Mouse (Mus musculus) hindbrain, embryonic 12.5 days (tissue): ENCODE results near the gene Slc1a4. TPM values are rescaled to one million over a fixed set of nuclear protein-coding genes. Genes with fewer than 3 reads are reported as not detected.

ENCODE experiments used
- ATAC-seq: fragments of 200-750 bp; cut with Nextera tagmentation; 2 replicates; pipeline ENCODE4 v1.8.0; 2017; ENCODE audit warnings: moderate TSS enrichment; ENCODE audit not compliant: low FRiP score
- H3K27ac ChIP-seq: fragments of 300-500 bp; sonication (generic); 2 replicates; pipeline ENCODE4 v1.5.1; 2016; ENCODE audit warnings: mild to moderate bottlenecking
- H3K27me3 ChIP-seq: fragments of 300-500 bp; sonication (generic); 2 replicates; pipeline ENCODE4 v1.6.1; 2016; ENCODE audit warnings: mild to moderate bottlenecking
- H3K36me3 ChIP-seq: fragments of 300-500 bp; sonication (generic); 2 replicates; pipeline ENCODE4 v1.6.1; 2016; ENCODE audit warnings: mild to moderate bottlenecking
- H3K4me1 ChIP-seq: fragments of 300-500 bp; sonication (generic); 2 replicates; pipeline ENCODE4 v1.6.1; 2016
- H3K4me2 ChIP-seq: fragments of 300-500 bp; sonication (generic); replicated peaks from 2 replicates; pipeline ENCODE4 v1.6.1; 2016; ENCODE audit warnings: mild to moderate bottlenecking
- H3K4me3 ChIP-seq: fragments of 300-500 bp; sonication (generic); 2 replicates; pipeline ENCODE4 v1.5.1; 2016; ENCODE audit warnings: mild to moderate bottlenecking
- H3K9ac ChIP-seq: fragments of 300-500 bp; sonication (generic); 2 replicates; pipeline ENCODE4 v1.6.1; 2016; ENCODE audit warnings: mild to moderate bottlenecking, moderate library complexity
- H3K9me3 ChIP-seq: fragments of 300-500 bp; sonication (generic); replicated peaks from 2 replicates; pipeline ENCODE4 v1.6.1; 2016; ENCODE audit warnings: mild to moderate bottlenecking
- WGBS: fragments of 180-500 bp; shearing (Covaris S2); methylation state at CpG from one replicate; pipeline ENCODE4 v1.1.7; 2016; 5-methylcytosine and 5-hydroxymethylcytosine counted together
- polyA plus RNA-seq: library from polyadenylated mRNA; unstranded; fragments of >200 nt; fragmentation: Nextera tagmentation; extraction: Ambion mirVana; gene quantifications from 2 replicates; pipeline ENCODE4 v1.2.1, GENCODE M21; 2016

Slc1a4 gene
- polyA plus RNA-seq, 1 experiment from 2014 or later: 25.2 TPM

- Histone ChIP-seq H3K4me3 (no peak overlapping the region), H3K9ac (no peak overlapping the region), H3K9me3 (no peaks in the 10 kb centered on the region), H3K4me2 (no peak overlapping the region), H3K27me3 (no peaks in the 10 kb centered on the region), H3K27ac (no peak overlapping the region), H3K4me1 (no peaks in the 10 kb centered on the region), H3K36me3 (0 out of 2 replicates have a peak, but pooled peaks cover 8% of the 10 kb centered on the region)
- ATAC-seq: no peak
- WGBS: 71% methylated on average over 16 of the region's 16 CpGs
These were observed 13.7 kb downstream of the Slc1a4 start for GRCm38 (mm10) chr11:20318659-20319454.

- H3K9ac ChIP-seq: no peak overlapping the region
- H3K27me3 ChIP-seq: no peaks in the 10 kb centered on the region
- H3K36me3 ChIP-seq: peaks cover 22% of the 10 kb centered on the region; the same call in 1 of the 2 replicates
- no peak overlapping the region for H3K27ac ChIP-seq
- WGBS: 92% methylated on average over 8 of the region's 8 CpGs
- H3K9me3 ChIP-seq: no peaks in the 10 kb centered on the region
- no peak for ATAC-seq
- H3K4me2 ChIP-seq: no peak overlapping the region
- no peak overlapping the region for H3K4me3 ChIP-seq
- no peaks in the 10 kb centered on the region for H3K4me1 ChIP-seq
These were observed 18.9 kb downstream of the Slc1a4 start for GRCm38 (mm10) chr11:20313576-20313975.

- Histone ChIP-seq H3K9ac (no peak overlapping the region), H3K4me1 (no peaks in the 10 kb centered on the region), H3K36me3 (peaks cover 49% of the 10 kb centered on the region), H3K27me3 (no peaks in the 10 kb centered on the region), H3K4me2 (no peak overlapping the region), H3K9me3 (no peaks in the 10 kb centered on the region), H3K27ac (0 out of 2 replicates have a peak overlapping the region, but pooled peaks have one; percentile 17), H3K4me3 (no peak overlapping the region)
- 78% methylated on average over 5 of the region's 5 CpGs for WGBS
- ATAC-seq: no peak
These were observed 23.5 kb downstream of the Slc1a4 start for GRCm38 (mm10) chr11:20309044-20309443.

- ATAC-seq: no peak
- H3K4me2 ChIP-seq: no peak overlapping the region
- H3K9ac ChIP-seq: no peak overlapping the region
- H3K9me3 ChIP-seq: no peaks in the 10 kb centered on the region
- H3K4me1 ChIP-seq: no peaks in the 10 kb centered on the region
- H3K27me3 ChIP-seq: no peaks in the 10 kb centered on the region
- 95% methylated on average over 3 of the region's 3 CpGs for WGBS
- H3K36me3 ChIP-seq: peaks cover 57% of the 10 kb centered on the region
- H3K4me3 ChIP-seq: no peak overlapping the region
- H3K27ac ChIP-seq: no peak overlapping the region
These were observed 25.1 kb downstream of the Slc1a4 start for GRCm38 (mm10) chr11:20307409-20307808.

DNA sequence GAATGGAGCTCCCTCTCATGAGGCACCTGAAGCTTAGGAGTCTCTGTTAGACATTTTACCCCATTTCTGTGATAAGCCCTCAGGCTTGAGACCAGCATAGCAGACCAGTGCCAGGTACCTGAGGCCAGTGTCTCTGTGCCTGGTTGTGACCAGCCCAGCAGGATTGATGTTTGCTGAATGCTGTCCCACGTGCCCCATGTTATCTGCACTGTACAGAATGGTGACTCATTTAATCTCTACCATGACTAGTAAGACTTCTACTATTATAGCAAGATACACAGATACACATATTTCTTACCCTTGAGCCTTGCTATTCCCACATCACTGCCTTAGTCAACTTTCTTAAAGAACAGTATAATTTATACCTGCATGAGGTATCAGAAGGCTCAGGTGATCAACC, 26.9 kb downstream of the Slc1a4 start:
- H3K9me3 ChIP-seq: no peaks in the 10 kb centered on the region
- H3K4me1 ChIP-seq: no peaks in the 10 kb centered on the region
- H3K9ac ChIP-seq: no peak overlapping the region
- 62% methylated on average over 1 of the region's 1 CpGs for WGBS
- H3K4me3 ChIP-seq: no peak overlapping the region
- no peaks in the 10 kb centered on the region for H3K27me3 ChIP-seq
- no peak overlapping the region for H3K4me2 ChIP-seq
- H3K36me3 ChIP-seq: peaks cover 49% of the 10 kb centered on the region
- ATAC-seq: no peak
- no peak overlapping the region for H3K27ac ChIP-seq

GRCm38 (mm10) chr11:20304341-20304740, 28.2 kb downstream of the Slc1a4 start:
- no peak for ATAC-seq
- H3K9ac ChIP-seq: no peak overlapping the region
- 72% methylated on average over 6 of the region's 6 CpGs for WGBS
- no peaks in the 10 kb centered on the region for H3K27me3 ChIP-seq
- H3K27ac ChIP-seq: no peak overlapping the region
- H3K4me2 ChIP-seq: no peak overlapping the region
- H3K9me3 ChIP-seq: no peaks in the 10 kb centered on the region
- peaks cover 49% of the 10 kb centered on the region for H3K36me3 ChIP-seq
- no peak overlapping the region for H3K4me3 ChIP-seq
- no peaks in the 10 kb centered on the region for H3K4me1 ChIP-seq

GRCm38 (mm10) chr11:20301332-20301731, 31.2 kb downstream of the Slc1a4 start:
- Histone ChIP-seq H3K4me3 (no peak overlapping the region), H3K27me3 (no peaks in the 10 kb centered on the region), H3K4me2 (no peak overlapping the region), H3K36me3 (peaks cover 34% of the 10 kb centered on the region), H3K9ac (no peak overlapping the region), H3K9me3 (no peaks in the 10 kb centered on the region), H3K4me1 (no peaks in the 10 kb centered on the region), H3K27ac (no peak overlapping the region)
- WGBS: 84% methylated on average over 4 of the region's 4 CpGs
- ATAC-seq: no peak

DNA sequence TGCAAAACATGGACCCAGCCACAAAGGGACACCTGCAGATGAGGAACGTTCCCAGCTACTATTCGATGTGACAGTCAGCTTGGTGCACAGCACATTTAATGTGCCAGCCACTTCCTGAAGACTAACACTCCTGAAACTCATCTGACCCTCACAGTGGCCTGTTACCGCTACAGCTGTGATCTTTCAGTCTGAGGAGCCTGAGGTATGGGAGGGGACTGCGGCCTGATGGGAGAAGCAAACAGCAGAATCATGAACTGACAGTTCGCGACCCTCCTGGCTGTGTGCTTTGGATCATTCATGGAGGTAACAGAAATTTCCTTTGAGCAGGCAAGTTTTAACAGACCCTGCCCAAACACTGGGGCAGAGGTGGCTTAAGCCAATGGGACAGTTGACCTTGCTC, 31.7 kb downstream of the Slc1a4 start:
- no peak overlapping the region for H3K4me2 ChIP-seq
- H3K36me3 ChIP-seq: peaks cover 29% of the 10 kb centered on the region
- no peak overlapping the region for H3K4me3 ChIP-seq
- H3K4me1 ChIP-seq: no peaks in the 10 kb centered on the region
- H3K9me3 ChIP-seq: no peaks in the 10 kb centered on the region
- no peak overlapping the region for H3K27ac ChIP-seq
- no peak overlapping the region for H3K9ac ChIP-seq
- ATAC-seq: no peak
- H3K27me3 ChIP-seq: no peaks in the 10 kb centered on the region
- WGBS: 85% methylated on average over 6 of the region's 6 CpGs

DNA sequence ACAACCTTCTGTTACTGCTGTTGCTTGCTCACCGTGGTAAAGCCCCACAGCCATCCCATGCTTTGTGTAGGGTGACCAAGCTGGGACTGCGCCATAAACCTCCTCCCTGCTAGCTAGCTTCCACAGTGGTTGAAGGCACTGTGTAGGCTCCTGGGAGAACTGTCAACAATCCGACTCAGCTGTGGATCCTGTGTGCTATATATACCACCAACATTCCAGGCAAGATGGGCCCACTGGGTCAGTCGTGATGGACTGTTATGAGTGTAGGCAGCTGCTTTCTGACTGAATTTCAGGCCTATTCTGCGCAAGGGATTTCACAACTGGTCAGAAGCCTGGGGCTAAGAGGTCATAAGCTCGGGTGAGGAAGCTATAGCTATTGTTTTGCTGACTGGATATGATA, 32.6 kb downstream of the Slc1a4 start:
- WGBS: 83% methylated on average over 6 of the region's 6 CpGs
- H3K36me3 ChIP-seq: peaks cover 19% of the 10 kb centered on the region
- H3K4me2 ChIP-seq: no peak overlapping the region
- no peak overlapping the region for H3K4me3 ChIP-seq
- no peak overlapping the region for H3K9ac ChIP-seq
- H3K4me1 ChIP-seq: no peaks in the 10 kb centered on the region
- H3K27me3 ChIP-seq: no peaks in the 10 kb centered on the region
- ATAC-seq: no peak
- H3K9me3 ChIP-seq: no peaks in the 10 kb centered on the region
- H3K27ac ChIP-seq: no peak overlapping the region

- Histone ChIP-seq H3K4me2 (no peak overlapping the region), H3K36me3 (no peaks in the 10 kb centered on the region), H3K9ac (no peak overlapping the region), H3K27ac (no peak overlapping the region), H3K4me1 (no peaks in the 10 kb centered on the region), H3K4me3 (no peak overlapping the region), H3K9me3 (no peaks in the 10 kb centered on the region), H3K27me3 (no peaks in the 10 kb centered on the region)
- no peak for ATAC-seq
- 87% methylated on average over 3 of the region's 3 CpGs for whole genome bisulfite sequencing
These were observed 48.0 kb downstream of the Slc1a4 start for GRCm38 (mm10) chr11:20284463-20284862.

- WGBS: 88% methylated on average over 2 of the region's 2 CpGs
- H3K36me3 ChIP-seq: no peaks in the 10 kb centered on the region
These were observed 49.8 kb downstream of the Slc1a4 start for GRCm38 (mm10) chr11:20282601-20283219.

GRCm38 (mm10) chr11:20280982-20281381, 51.5 kb downstream of the Slc1a4 start:
- Histone ChIP-seq H3K9ac (no peak overlapping the region), H3K4me3 (no peak overlapping the region), H3K9me3 (no peaks in the 10 kb centered on the region), H3K4me2 (no peak overlapping the region), H3K4me1 (no peaks in the 10 kb centered on the region), H3K27me3 (no peaks in the 10 kb centered on the region), H3K36me3 (no peaks in the 10 kb centered on the region), H3K27ac (no peak overlapping the region)
- WGBS: 87% methylated on average over 5 of the region's 5 CpGs
- ATAC-seq: no peak

More at GRCm38 (mm10) chr11:20282601-20283219, 49.8 kb downstream of the Slc1a4 start:
- Histone ChIP-seq H3K9ac (no peak overlapping the region), H3K4me2 (no peak overlapping the region), H3K4me3 (no peak overlapping the region), H3K27ac (no peak overlapping the region), H3K27me3 (no peaks in the 10 kb centered on the region), H3K9me3 (no peaks in the 10 kb centered on the region), H3K4me1 (no peaks in the 10 kb centered on the region)
- ATAC-seq: no peak

- no peaks in the 10 kb centered on the region for H3K4me1 ChIP-seq
- WGBS: 75% methylated on average over 5 of the region's 5 CpGs
- H3K36me3 ChIP-seq: no peaks in the 10 kb centered on the region
- H3K4me3 ChIP-seq: no peak overlapping the region
- H3K4me2 ChIP-seq: no peak overlapping the region
- no peaks in the 10 kb centered on the region for H3K9me3 ChIP-seq
- H3K27me3 ChIP-seq: no peaks in the 10 kb centered on the region
- H3K27ac ChIP-seq: no peak overlapping the region
- H3K9ac ChIP-seq: no peak overlapping the region
- no peak for ATAC-seq
These were observed 53.8 kb downstream of the Slc1a4 start for GRCm38 (mm10) chr11:20278702-20279101.
